Mouse (Mus musculus) liver, adult 2 months (tissue): ENCODE data around the gene Cog6.

Experiments
- CTCF ChIP-seq: fragments of 200-500 bp; IDR thresholded peaks from 2 replicates; pipeline ENCODE4 v1.5.1; 2011; ENCODE audit warnings: low read depth, low read length, control low read depth
- POLR2A ChIP-seq: fragments of 200-500 bp; IDR thresholded peaks from 2 replicates; pipeline ENCODE4 v1.6.1; 2011; ENCODE audit warnings: low read length, control low read depth; ENCODE audit not compliant: insufficient read depth; ENCODE audit errors: extremely low read depth

GRCm38 (mm10) chr3:52963441-52963840, 53.6 kb downstream of the Cog6 start:
- TF ChIP-seq CTCF (no peak), POLR2A (no peak)
